Mouse (Mus musculus): ENCODE measurements around the gene Tmem156. TPM values are rescaled to one million over a fixed set of nuclear protein-coding genes. Genes with fewer than 3 reads are reported as not detected.
"Not testable (repeated sequence)": the region's sequence is repeated elsewhere in the genome, so short reads cannot be mapped to it uniquely, and the experiment has no call there.

Tmem156 gene
- polyA plus RNA-seq, 1 experiment from 2014 or later, result 1.0 TPM

DNA sequence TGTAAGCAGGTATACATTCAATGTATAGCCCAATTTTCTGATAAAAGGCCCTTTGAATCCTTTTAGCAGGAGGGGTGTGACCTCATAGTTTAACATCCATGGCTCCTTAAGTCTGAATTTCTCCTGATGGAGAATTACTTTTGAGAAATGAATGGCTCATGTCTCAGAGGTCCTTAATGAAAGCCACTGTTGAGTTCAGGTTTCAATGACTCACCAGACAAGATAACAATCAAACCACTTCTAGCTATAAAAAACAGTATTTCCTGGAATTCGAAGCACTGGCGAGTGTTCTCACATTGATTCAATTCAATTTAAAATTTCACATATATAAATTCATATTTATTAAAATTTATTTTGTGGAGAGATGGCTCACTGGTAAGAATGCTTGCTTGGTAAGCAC, 36.5 kb upstream of the Tmem156 start:
- H3K4me2 ChIP-seq (replicated peaks; ENCODE audit: low read depth), result no peak overlapping the region
- no peaks in the 10 kb centered on the region for H3K27me3 ChIP-seq (replicated peaks; ENCODE audit: control insufficient read depth, insufficient read depth, low read length)
- no peaks in the 10 kb centered on the region for H3K4me1 ChIP-seq (replicated peaks; ENCODE audit: control insufficient read depth, insufficient read depth, low read length)
- ATAC-seq, result no peak
- no peaks in the 10 kb centered on the region; the same call in 1 of the 2 replicates for H3K36me3 ChIP-seq (ENCODE audit: control insufficient read depth, insufficient read depth)
- 51% methylated on average over 2 of the region's 2 CpGs for WGBS
- H3K27ac ChIP-seq (ENCODE audit: low read depth, low read length), result no peak overlapping the region
- no peak overlapping the region for H3K4me3 ChIP-seq (ENCODE audit: low read depth, low read length)
- no peaks in the 10 kb centered on the region for H3K9me3 ChIP-seq (ENCODE audit: control insufficient read depth)
- no peak overlapping the region for H3K9ac ChIP-seq (ENCODE audit: low read depth, low read length)
- no peak for TF ChIP-seq CTCF (IDR thresholded peaks at IDR 0.05; ENCODE audit: low read depth)

DNA sequence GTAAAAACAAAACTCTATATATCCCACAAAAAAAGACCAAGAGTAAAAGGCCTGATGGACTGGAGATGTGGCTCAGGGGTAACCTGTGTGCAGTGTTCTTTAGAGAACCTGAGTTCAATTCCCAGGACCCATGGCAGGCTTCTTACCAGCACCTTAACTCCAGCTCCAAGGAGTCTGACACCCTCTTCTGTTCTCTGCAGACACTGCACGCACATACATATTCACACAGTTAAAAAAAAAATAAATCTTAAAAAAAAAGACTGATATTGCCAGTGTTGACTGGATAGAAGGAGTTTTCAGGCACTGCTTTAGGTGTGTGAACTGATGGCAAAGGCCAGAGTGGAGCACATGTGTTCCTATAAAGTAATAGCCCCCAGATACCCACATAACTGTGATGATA, 34.2 kb upstream of the Tmem156 start:
- WGBS, result 97% methylated on average over 1 of the region's 1 CpGs
- Histone ChIP-seq H3K27ac (ENCODE audit: low read depth, low read length) (no peak overlapping the region), H3K4me1 (replicated peaks; ENCODE audit: control insufficient read depth, insufficient read depth, low read length) (no peaks in the 10 kb centered on the region), H3K4me3 (ENCODE audit: low read depth, low read length) (no peak overlapping the region), H3K9me3 (ENCODE audit: control insufficient read depth) (no peaks in the 10 kb centered on the region), H3K27me3 (replicated peaks; ENCODE audit: control insufficient read depth, insufficient read depth, low read length) (no peaks in the 10 kb centered on the region), H3K4me2 (replicated peaks; ENCODE audit: low read depth) (no peak overlapping the region), H3K36me3 (ENCODE audit: control insufficient read depth, insufficient read depth) (no peaks in the 10 kb centered on the region; the same call in 1 of the 2 replicates), H3K9ac (ENCODE audit: low read depth, low read length) (no peak overlapping the region)
- peak; percentile 22; the same call in 1 of the 2 replicates for TF ChIP-seq CTCF (IDR thresholded peaks at IDR 0.05; ENCODE audit: low read depth)
- no peak for ATAC-seq

GRCm38 (mm10) chr5:65122616-65123015, 30.7 kb upstream of the Tmem156 start:
- no peaks in the 10 kb centered on the region for H3K36me3 ChIP-seq (ENCODE audit: control insufficient read depth, insufficient read depth)
- TF ChIP-seq CTCF (IDR thresholded peaks at IDR 0.05; ENCODE audit: low read depth), result no peak
- ATAC-seq, result no peak
- H3K27ac ChIP-seq (ENCODE audit: low read depth, low read length), result no peak overlapping the region
- no peaks in the 10 kb centered on the region for H3K27me3 ChIP-seq (replicated peaks; ENCODE audit: control insufficient read depth, insufficient read depth, low read length)
- H3K4me2 ChIP-seq (replicated peaks; ENCODE audit: low read depth), result no peak overlapping the region
- H3K9ac ChIP-seq (ENCODE audit: low read depth, low read length), result no peak overlapping the region
- 82% methylated on average over 3 of the region's 3 CpGs for WGBS
- no peaks in the 10 kb centered on the region for H3K4me1 ChIP-seq (replicated peaks; ENCODE audit: control insufficient read depth, insufficient read depth, low read length)
- H3K4me3 ChIP-seq (ENCODE audit: low read depth, low read length), result no peak overlapping the region
- no peaks in the 10 kb centered on the region for H3K9me3 ChIP-seq (ENCODE audit: control insufficient read depth)

GRCm38 (mm10) chr5:65119918-65120317, 28.0 kb upstream of the Tmem156 start:
- Histone ChIP-seq H3K9ac (ENCODE audit: low read depth, low read length) (no peak overlapping the region), H3K36me3 (ENCODE audit: control insufficient read depth, insufficient read depth) (0 out of 2 replicates have a peak, but pooled peaks cover 4% of the 10 kb centered on the region), H3K4me3 (ENCODE audit: low read depth, low read length) (no peak overlapping the region), H3K27me3 (replicated peaks; ENCODE audit: control insufficient read depth, insufficient read depth, low read length) (no peaks in the 10 kb centered on the region), H3K4me1 (replicated peaks; ENCODE audit: control insufficient read depth, insufficient read depth, low read length) (no peaks in the 10 kb centered on the region), H3K27ac (ENCODE audit: low read depth, low read length) (no peak overlapping the region), H3K9me3 (ENCODE audit: control insufficient read depth) (no peaks in the 10 kb centered on the region), H3K4me2 (replicated peaks; ENCODE audit: low read depth) (no peak overlapping the region)
- 66% methylated on average over 3 of the region's 3 CpGs for WGBS
- no peak for TF ChIP-seq CTCF (IDR thresholded peaks at IDR 0.05; ENCODE audit: low read depth)
- ATAC-seq, result no peak

DNA sequence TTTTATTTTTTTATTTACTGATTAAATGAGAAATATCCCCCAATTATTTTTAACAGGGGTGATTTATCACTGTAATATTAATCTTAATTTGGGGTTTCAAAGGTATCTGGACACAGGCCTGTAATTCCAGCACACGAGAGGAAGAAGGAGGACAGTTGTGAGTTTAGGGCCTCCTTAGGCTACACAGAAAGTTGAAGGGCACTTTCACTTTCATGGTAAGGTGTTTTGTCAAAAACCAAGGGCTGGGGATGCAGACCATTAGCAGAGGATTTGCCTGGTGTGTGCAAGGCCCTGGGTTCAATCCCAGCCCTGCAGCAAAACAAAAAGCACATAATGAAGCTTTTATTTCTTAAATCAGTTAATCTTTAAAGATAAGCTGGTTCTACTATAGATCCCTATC, 27.6 kb upstream of the Tmem156 start:
- H3K4me3 ChIP-seq (ENCODE audit: low read depth, low read length), result no peak overlapping the region
- no peaks in the 10 kb centered on the region for H3K4me1 ChIP-seq (replicated peaks; ENCODE audit: control insufficient read depth, insufficient read depth, low read length)
- 0 out of 2 replicates have a peak, but pooled peaks cover 4% of the 10 kb centered on the region for H3K36me3 ChIP-seq (ENCODE audit: control insufficient read depth, insufficient read depth)
- no peak overlapping the region for H3K4me2 ChIP-seq (replicated peaks; ENCODE audit: low read depth)
- TF ChIP-seq CTCF (IDR thresholded peaks at IDR 0.05; ENCODE audit: low read depth), result no peak
- no peaks in the 10 kb centered on the region for H3K27me3 ChIP-seq (replicated peaks; ENCODE audit: control insufficient read depth, insufficient read depth, low read length)
- WGBS, result 74% methylated on average over 1 of the region's 1 CpGs
- H3K27ac ChIP-seq (ENCODE audit: low read depth, low read length), result no peak overlapping the region
- H3K9ac ChIP-seq (ENCODE audit: low read depth, low read length), result no peak overlapping the region
- no peak for ATAC-seq
- H3K9me3 ChIP-seq (ENCODE audit: control insufficient read depth), result no peaks in the 10 kb centered on the region

DNA sequence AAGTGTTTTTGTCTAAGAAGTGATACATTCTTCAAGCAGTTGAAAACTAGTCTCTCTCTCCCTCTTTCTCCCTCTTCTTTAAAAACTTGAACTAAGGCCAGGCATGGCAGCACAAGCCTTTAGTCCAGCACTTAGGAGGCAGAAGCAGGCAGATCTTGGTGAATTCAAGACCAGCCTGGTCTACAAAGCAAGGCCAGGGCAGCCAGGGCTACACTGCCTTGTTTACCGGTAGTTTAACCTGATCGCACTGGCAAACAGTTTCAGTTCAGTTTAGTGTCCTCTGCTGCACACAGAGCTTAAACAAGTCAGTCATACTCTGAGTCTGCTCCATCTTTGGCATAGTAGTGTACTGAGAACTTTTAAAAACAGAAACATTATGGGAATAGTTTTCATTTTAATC, 24.9 kb upstream of the Tmem156 start:
- Histone ChIP-seq H3K4me2 (replicated peaks; ENCODE audit: low read depth) (no peak overlapping the region), H3K36me3 (ENCODE audit: control insufficient read depth, insufficient read depth) (0 out of 2 replicates have a peak, but pooled peaks cover 4% of the 10 kb centered on the region), H3K9me3 (ENCODE audit: control insufficient read depth) (no peaks in the 10 kb centered on the region), H3K4me3 (ENCODE audit: low read depth, low read length) (no peak overlapping the region), H3K4me1 (replicated peaks; ENCODE audit: control insufficient read depth, insufficient read depth, low read length) (no peaks in the 10 kb centered on the region), H3K9ac (ENCODE audit: low read depth, low read length) (no peak overlapping the region), H3K27ac (ENCODE audit: low read depth, low read length) (no peak overlapping the region), H3K27me3 (replicated peaks; ENCODE audit: control insufficient read depth, insufficient read depth, low read length) (no peaks in the 10 kb centered on the region)
- no peak for TF ChIP-seq CTCF (IDR thresholded peaks at IDR 0.05; ENCODE audit: low read depth)
- WGBS, result 95% methylated on average over 2 of the region's 2 CpGs
- no peak for ATAC-seq

GRCm38 (mm10) chr5:65113323-65113722, 21.4 kb upstream of the Tmem156 start:
- Histone ChIP-seq H3K27ac (ENCODE audit: low read depth, low read length) (no peak overlapping the region), H3K9ac (ENCODE audit: low read depth, low read length) (no peak overlapping the region), H3K36me3 (ENCODE audit: control insufficient read depth, insufficient read depth) (0 out of 2 replicates have a peak, but pooled peaks cover 4% of the 10 kb centered on the region), H3K4me2 (replicated peaks; ENCODE audit: low read depth) (no peak overlapping the region), H3K9me3 (ENCODE audit: control insufficient read depth) (no peaks in the 10 kb centered on the region), H3K27me3 (replicated peaks; ENCODE audit: control insufficient read depth, insufficient read depth, low read length) (no peaks in the 10 kb centered on the region), H3K4me1 (replicated peaks; ENCODE audit: control insufficient read depth, insufficient read depth, low read length) (no peaks in the 10 kb centered on the region), H3K4me3 (ENCODE audit: low read depth, low read length) (no peak overlapping the region)
- WGBS, result 45% methylated on average over 6 of the region's 6 CpGs
- no peak for ATAC-seq
- TF ChIP-seq CTCF (IDR thresholded peaks at IDR 0.05; ENCODE audit: low read depth), result no peak

DNA sequence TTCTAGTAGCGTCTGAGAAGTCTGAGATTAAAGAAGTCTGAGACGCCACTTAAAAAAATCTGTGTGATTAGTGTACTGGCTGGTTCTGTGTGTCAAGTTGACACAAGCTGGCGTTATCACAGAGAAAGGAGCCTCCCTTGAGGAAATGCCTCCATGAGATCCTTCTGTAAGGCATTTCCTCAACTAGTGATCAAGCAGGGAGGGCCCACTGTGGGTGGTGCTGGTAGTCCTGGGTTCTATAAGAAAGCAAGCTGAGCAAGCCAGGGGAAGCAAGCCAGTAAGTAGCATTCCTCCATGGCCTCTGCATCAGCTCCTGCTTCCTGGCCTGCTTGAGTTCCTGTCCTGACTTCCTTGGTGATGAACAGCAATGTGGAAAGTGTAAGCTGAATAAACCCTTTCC, 20.3 kb upstream of the Tmem156 start:
- not testable (repeated sequence) for H3K9ac ChIP-seq (ENCODE audit: low read depth, low read length); H3K36me3 ChIP-seq (ENCODE audit: control insufficient read depth, insufficient read depth); ATAC-seq; H3K9me3 ChIP-seq (ENCODE audit: control insufficient read depth); H3K27me3 ChIP-seq (replicated peaks; ENCODE audit: control insufficient read depth, insufficient read depth, low read length); H3K4me3 ChIP-seq (ENCODE audit: low read depth, low read length); H3K4me2 ChIP-seq (replicated peaks; ENCODE audit: low read depth); H3K27ac ChIP-seq (ENCODE audit: low read depth, low read length); H3K4me1 ChIP-seq (replicated peaks; ENCODE audit: control insufficient read depth, insufficient read depth, low read length)
- 26% methylated on average over 3 of the region's 3 CpGs for WGBS

All from intestine, postnatal 0 days (tissue).